Mouse (Mus musculus) stomach, embryonic 16.5 days (tissue): ENCODE data around the gene Wdr17. TPM values are rescaled to one million over a fixed set of nuclear protein-coding genes. Genes with fewer than 3 reads are reported as not detected.

Source experiments
- ATAC-seq: fragments of 200-750 bp; cut with Nextera tagmentation; 2 replicates; pipeline ENCODE4 v1.8.0; 2017; ENCODE audit warnings: moderate number of reproducible peaks, moderate TSS enrichment; ENCODE audit not compliant: insufficient read depth, low FRiP score
- H3K27ac ChIP-seq: fragments of 300-500 bp; sonication (generic); 2 replicates; pipeline ENCODE4 v1.5.1; 2014; ENCODE audit warnings: low read length
- H3K27me3 ChIP-seq: fragments of 300-500 bp; sonication (generic); 2 replicates; pipeline ENCODE4 v1.6.1; 2014; ENCODE audit warnings: low read length, control low read depth, mixed read lengths; ENCODE audit not compliant: control insufficient read depth, insufficient read depth
- H3K36me3 ChIP-seq: fragments of 300-500 bp; sonication (generic); 2 replicates; pipeline ENCODE4 v1.6.1; 2014; ENCODE audit warnings: low read length; ENCODE audit not compliant: control insufficient read depth, insufficient read depth
- H3K4me1 ChIP-seq: fragments of 300-500 bp; sonication (generic); 2 replicates; pipeline ENCODE4 v1.6.1; 2014; ENCODE audit warnings: low read length, control low read depth, mixed read lengths; ENCODE audit not compliant: control insufficient read depth, insufficient read depth
- H3K4me2 ChIP-seq: fragments of 300-500 bp; sonication (generic); 2 replicates; pipeline ENCODE4 v1.6.1; 2014; ENCODE audit warnings: low read depth, low read length, mixed read lengths
- H3K4me3 ChIP-seq: fragments of 300-500 bp; sonication (generic); replicated peaks from 2 replicates; pipeline ENCODE4 v1.5.1; 2014; ENCODE audit warnings: mild to moderate bottlenecking, low read length
- H3K9ac ChIP-seq: fragments of 300-500 bp; sonication (generic); 2 replicates; pipeline ENCODE4 v1.6.1; 2014; ENCODE audit warnings: low read length
- H3K9me3 ChIP-seq: fragments of 300-500 bp; sonication (generic); replicated peaks from 2 replicates; pipeline ENCODE4 v1.6.1; 2016; ENCODE audit warnings: low read length, control low read depth; ENCODE audit not compliant: control insufficient read depth
- WGBS: fragments of 180-500 bp; shearing (Covaris S2); extraction: QIAGEN DNeasy Blood & Tissue Kit; methylation state at CpG from one replicate; pipeline ENCODE4 v1.1.7; 2014; 5-methylcytosine and 5-hydroxymethylcytosine counted together
- polyA plus RNA-seq: library from polyadenylated mRNA; unstranded; fragments of >200 nt; fragmentation: Nextera tagmentation; extraction: Ambion mirVana; gene quantifications from 2 replicates; pipeline ENCODE4 v1.2.1, GENCODE M21; 2015

The Wdr17 gene
- polyA plus RNA-seq, 1 experiment from 2014 or later, result 0.57 TPM

DNA sequence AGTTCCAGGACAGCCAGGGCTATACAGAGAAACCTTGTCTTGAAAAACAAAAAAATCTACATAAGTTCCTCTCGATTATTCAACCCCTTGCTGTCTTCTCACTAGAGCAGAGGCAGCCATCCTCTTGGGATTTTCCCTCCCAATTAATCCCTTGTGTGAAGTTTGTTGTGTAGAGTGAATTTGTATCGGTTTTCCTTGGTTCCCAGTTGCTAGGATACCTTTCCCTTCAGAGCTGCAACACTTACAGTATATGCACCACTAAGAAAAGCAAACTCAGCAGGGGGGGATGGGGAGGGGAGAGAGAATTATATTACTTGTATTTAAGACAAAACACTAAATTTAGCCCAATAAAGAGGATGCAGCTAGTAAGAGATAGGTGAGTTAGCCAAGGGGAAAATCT lies 290.9 kb downstream of the Wdr17 start:
- no peak overlapping the region for H3K4me2 ChIP-seq
- H3K9ac ChIP-seq, result no peak overlapping the region
- 0 out of 2 replicates have a peak, but pooled peaks cover 3% of the 10 kb centered on the region for H3K4me1 ChIP-seq
- 71% methylated on average over 2 of the region's 2 CpGs for WGBS
- ATAC-seq, result no peak
- H3K36me3 ChIP-seq, result no peaks in the 10 kb centered on the region
- H3K27ac ChIP-seq, result no peak overlapping the region
- no peaks in the 10 kb centered on the region for H3K27me3 ChIP-seq
- no peaks in the 10 kb centered on the region for H3K9me3 ChIP-seq
- H3K4me3 ChIP-seq, result no peak overlapping the region

DNA sequence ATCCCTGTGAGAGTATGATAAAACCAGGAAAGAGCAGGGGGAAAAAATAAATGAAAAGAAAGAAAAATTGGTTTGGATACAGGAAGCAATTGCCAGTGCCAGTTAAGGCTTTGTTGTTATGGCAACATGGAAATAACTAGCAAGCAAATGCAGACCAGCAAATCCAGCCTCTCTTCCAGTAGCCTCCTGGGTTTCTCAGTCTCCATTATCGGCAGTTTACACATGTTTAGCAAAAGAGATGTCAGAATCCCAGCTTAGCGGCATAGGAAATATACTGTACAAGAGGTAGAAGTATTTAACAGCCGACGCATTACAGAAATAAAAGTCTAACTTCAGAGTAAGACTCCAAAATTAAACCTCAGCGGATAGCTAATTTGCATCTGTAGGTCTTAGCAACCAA lies 292.4 kb downstream of the Wdr17 start:
- ATAC-seq, result no peak
- H3K36me3 ChIP-seq, result no peaks in the 10 kb centered on the region
- no peak overlapping the region for H3K27ac ChIP-seq
- H3K9me3 ChIP-seq, result no peaks in the 10 kb centered on the region
- H3K27me3 ChIP-seq, result no peaks in the 10 kb centered on the region
- no peaks in the 10 kb centered on the region for H3K4me1 ChIP-seq
- H3K9ac ChIP-seq, result no peak overlapping the region
- 76% methylated on average over 5 of the region's 5 CpGs for WGBS
- no peak overlapping the region for H3K4me3 ChIP-seq
- H3K4me2 ChIP-seq, result no peak overlapping the region

DNA sequence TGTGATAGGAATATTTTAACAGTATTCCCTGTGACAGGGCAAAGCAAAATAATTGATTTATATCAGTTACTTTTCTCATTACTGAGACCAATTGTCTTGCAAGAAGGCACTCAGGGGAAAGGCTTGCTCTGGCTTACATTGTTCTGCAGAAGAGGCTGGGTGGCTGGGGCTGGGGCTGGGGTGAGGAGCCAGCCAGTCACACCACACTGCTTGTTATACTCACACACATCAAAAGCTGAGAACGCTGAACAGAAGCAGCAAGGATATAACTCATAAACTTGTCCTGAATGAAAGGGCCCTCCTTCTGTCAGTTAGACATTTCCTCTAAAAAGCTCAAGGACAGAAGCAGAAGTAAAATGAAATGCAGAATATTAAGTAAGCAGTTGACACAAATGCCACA lies 304.1 kb downstream of the Wdr17 start:
- no peak overlapping the region for H3K9ac ChIP-seq
- no peaks in the 10 kb centered on the region for H3K36me3 ChIP-seq
- H3K27me3 ChIP-seq, result no peaks in the 10 kb centered on the region
- H3K4me2 ChIP-seq, result no peak overlapping the region
- WGBS, result 51% methylated on average over 1 of the region's 1 CpGs
- no peak overlapping the region for H3K27ac ChIP-seq
- H3K4me3 ChIP-seq, result no peak overlapping the region
- H3K4me1 ChIP-seq, result no peaks in the 10 kb centered on the region
- no peaks in the 10 kb centered on the region for H3K9me3 ChIP-seq
- no peak for ATAC-seq

DNA sequence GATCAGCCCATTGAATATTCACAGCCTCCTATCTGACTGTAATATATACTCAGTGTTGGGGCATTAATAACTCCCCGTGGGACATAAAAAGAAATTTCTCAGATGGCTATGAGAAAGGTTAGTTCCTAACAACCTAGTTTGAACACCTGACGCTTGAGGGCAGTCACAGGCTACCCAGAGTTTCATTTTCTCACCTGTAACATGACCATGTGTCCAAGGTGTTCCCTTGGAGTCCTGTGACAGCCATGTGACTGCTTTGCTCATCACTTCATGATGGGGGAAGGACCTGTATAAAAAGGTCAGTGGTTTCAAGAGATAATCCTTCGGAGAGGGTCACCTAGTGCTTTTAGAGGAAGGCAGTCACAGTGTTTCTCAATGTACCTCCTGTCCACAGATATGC lies 305.5 kb downstream of the Wdr17 start:
- no peak for ATAC-seq
- H3K4me1 ChIP-seq, result no peaks in the 10 kb centered on the region
- 72% methylated on average over 3 of the region's 3 CpGs for WGBS
- H3K36me3 ChIP-seq, result no peaks in the 10 kb centered on the region
- H3K9ac ChIP-seq, result no peak overlapping the region
- no peak overlapping the region for H3K4me2 ChIP-seq
- no peak overlapping the region for H3K27ac ChIP-seq
- H3K4me3 ChIP-seq, result no peak overlapping the region
- no peaks in the 10 kb centered on the region for H3K9me3 ChIP-seq
- no peaks in the 10 kb centered on the region for H3K27me3 ChIP-seq

Other genes with a start within 250 kb of the Wdr17 start
- 14.6 and 14.9 TPM in 2 replicates for gene Gpm6a, start 67.7 kb upstream of the Wdr17 start, polyA plus RNA-seq